Mouse (Mus musculus): ENCODE measurements at regions not wholly inside any gene's neighbourhood (a gene's known extent, or its start where the extent isn't known, plus 50 kb on each side); places are given as distances from the start of the nearest gene placed in this dataset.

DNA sequence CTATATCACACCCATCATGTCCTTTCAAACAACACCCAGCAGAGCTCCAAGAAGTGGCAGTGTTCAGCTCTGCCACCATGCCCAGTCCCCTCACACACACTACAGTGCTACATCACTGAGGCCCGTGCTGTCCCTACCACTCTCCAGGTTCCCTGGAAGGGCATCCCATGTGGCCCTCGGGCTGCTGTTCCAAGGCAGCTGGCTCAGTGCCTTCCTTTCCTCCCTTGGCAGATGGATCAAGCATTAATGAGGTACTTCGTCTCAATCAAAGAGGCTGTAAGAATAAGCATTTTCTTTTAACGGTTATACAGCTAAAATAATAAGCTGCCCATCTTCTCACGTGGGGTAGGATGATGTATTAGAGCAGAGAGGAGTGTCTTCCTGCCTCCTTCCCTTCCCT, 123.2 kb downstream of the Rpl14 start:
- TF ChIP-seq CTCF (IDR thresholded peaks at IDR 0.05; ENCODE audit: insufficient read depth, low read length) (no peak), POLR2A (IDR thresholded peaks at IDR 0.05; ENCODE audit: borderline replicate concordance, extremely low read depth, low read depth, low read length) (no peak)
